Mouse (Mus musculus): Measurements from ENCODE around the gene Dact1. TPM values are rescaled to one million over a fixed set of nuclear protein-coding genes. Genes with fewer than 3 reads are reported as not detected.

Dact1 gene
- total and polyA plus RNA-seq, 2 experiments from 2014 or later = 16.4 to 63.8 TPM

- 94% methylated on average over 7 of the region's 7 CpGs for WGBS
- TF ChIP-seq CTCF (IDR thresholded peaks at IDR 0.05) = no peak
Observed at GRCm38 (mm10) chr12:71361616-71362015, 51.9 kb downstream of the Dact1 start.

GRCm38 (mm10) chr12:71362425-71362824 is 52.7 kb downstream of the Dact1 start:
- Histone ChIP-seq H3K27me3 (ENCODE audit: insufficient read depth, low read length) (no peaks in the 10 kb centered on the region), H3K9me3 (ENCODE audit: low read length) (no peaks in the 10 kb centered on the region), H3K36me3 (ENCODE audit: insufficient read depth, low read length) (no peaks in the 10 kb centered on the region), H3K4me1 (ENCODE audit: insufficient read depth, low read length) (0 out of 2 replicates have a peak, but pooled peaks cover 4% of the 10 kb centered on the region), H3K4me2 (ENCODE audit: low read depth, low read length, poor library complexity, severe bottlenecking) (no peak overlapping the region), H3K27ac (ENCODE audit: low read depth, low read length) (no peak overlapping the region), H3K4me3 (ENCODE audit: low read depth, low read length) (no peak overlapping the region), H3K9ac (replicated peaks; ENCODE audit: low read length, poor library complexity, severe bottlenecking) (no peak overlapping the region)
- DNase-seq (ENCODE audit: low spot score) (no peak), ATAC-seq (ENCODE audit: low FRiP score) (no peak)
- TF ChIP-seq CTCF (IDR thresholded peaks at IDR 0.05) = no peak
- WGBS = 54% methylated on average over 8 of the region's 8 CpGs

More at GRCm38 (mm10) chr12:71361616-71362015, 51.9 kb downstream of the Dact1 start:
- Histone ChIP-seq H3K27me3 (ENCODE audit: insufficient read depth, low read length) (no peaks in the 10 kb centered on the region), H3K4me2 (ENCODE audit: low read depth, low read length, poor library complexity, severe bottlenecking) (no peak overlapping the region), H3K27ac (ENCODE audit: low read depth, low read length) (no peak overlapping the region), H3K9ac (replicated peaks; ENCODE audit: low read length, poor library complexity, severe bottlenecking) (no peak overlapping the region), H3K4me3 (ENCODE audit: low read depth, low read length) (no peak overlapping the region), H3K36me3 (ENCODE audit: insufficient read depth, low read length) (no peaks in the 10 kb centered on the region), H3K4me1 (ENCODE audit: insufficient read depth, low read length) (0 out of 2 replicates have a peak, but pooled peaks cover 4% of the 10 kb centered on the region), H3K9me3 (ENCODE audit: low read length) (no peaks in the 10 kb centered on the region)
- ATAC-seq (ENCODE audit: low FRiP score) (no peak), DNase-seq (ENCODE audit: low spot score) (no peak)

- no peak for ATAC-seq (ENCODE audit: low FRiP score)
- DNase-seq (ENCODE audit: low spot score) = peak; percentile 53
- no peaks in the 10 kb centered on the region for H3K36me3 ChIP-seq (ENCODE audit: insufficient read depth, low read length)
- H3K9me3 ChIP-seq (ENCODE audit: low read length) = no peaks in the 10 kb centered on the region
- H3K4me1 ChIP-seq (ENCODE audit: insufficient read depth, low read length) = 0 out of 2 replicates have a peak, but pooled peaks cover 4% of the 10 kb centered on the region
- 45% methylated on average over 7 of the region's 7 CpGs for WGBS
- no peak overlapping the region for H3K4me2 ChIP-seq (ENCODE audit: low read depth, low read length, poor library complexity, severe bottlenecking)
- no peak overlapping the region for H3K9ac ChIP-seq (replicated peaks; ENCODE audit: low read length, poor library complexity, severe bottlenecking)
- H3K27me3 ChIP-seq (ENCODE audit: insufficient read depth, low read length) = no peaks in the 10 kb centered on the region
- no peak for TF ChIP-seq CTCF (IDR thresholded peaks at IDR 0.05)
- H3K27ac ChIP-seq (ENCODE audit: low read depth, low read length) = no peak overlapping the region
- H3K4me3 ChIP-seq (ENCODE audit: low read depth, low read length) = no peak overlapping the region
Observed at GRCm38 (mm10) chr12:71364106-71364505, 54.4 kb downstream of the Dact1 start.

GRCm38 (mm10) chr12:71364531-71364930 is 54.8 kb downstream of the Dact1 start:
- WGBS = 93% methylated on average over 3 of the region's 3 CpGs
- TF ChIP-seq CTCF (IDR thresholded peaks at IDR 0.05) = no peak
- Histone ChIP-seq H3K9me3 (ENCODE audit: low read length) (no peaks in the 10 kb centered on the region), H3K9ac (replicated peaks; ENCODE audit: low read length, poor library complexity, severe bottlenecking) (no peak overlapping the region), H3K4me2 (ENCODE audit: low read depth, low read length, poor library complexity, severe bottlenecking) (no peak overlapping the region), H3K27me3 (ENCODE audit: insufficient read depth, low read length) (no peaks in the 10 kb centered on the region), H3K27ac (ENCODE audit: low read depth, low read length) (no peak overlapping the region), H3K4me1 (ENCODE audit: insufficient read depth, low read length) (0 out of 2 replicates have a peak, but pooled peaks cover 4% of the 10 kb centered on the region), H3K4me3 (ENCODE audit: low read depth, low read length) (no peak overlapping the region), H3K36me3 (ENCODE audit: insufficient read depth, low read length) (no peaks in the 10 kb centered on the region)
- peak; percentile 39 for DNase-seq (ENCODE audit: low spot score)
- ATAC-seq (ENCODE audit: low FRiP score) = no peak

GRCm38 (mm10) chr12:71365208-71365607 is 55.5 kb downstream of the Dact1 start:
- H3K4me1 ChIP-seq (ENCODE audit: insufficient read depth, low read length) = 0 out of 2 replicates have a peak, but pooled peaks cover 4% of the 10 kb centered on the region
- no peak for ATAC-seq (ENCODE audit: low FRiP score)
- no peak for TF ChIP-seq CTCF (IDR thresholded peaks at IDR 0.05)
- WGBS = 50% methylated on average over 7 of the region's 7 CpGs
- H3K4me2 ChIP-seq (ENCODE audit: low read depth, low read length, poor library complexity, severe bottlenecking) = no peak overlapping the region
- H3K4me3 ChIP-seq (ENCODE audit: low read depth, low read length) = no peak overlapping the region
- no peak for DNase-seq (ENCODE audit: low spot score)
- H3K27me3 ChIP-seq (ENCODE audit: insufficient read depth, low read length) = no peaks in the 10 kb centered on the region
- no peaks in the 10 kb centered on the region for H3K9me3 ChIP-seq (ENCODE audit: low read length)
- H3K27ac ChIP-seq (ENCODE audit: low read depth, low read length) = no peak overlapping the region
- no peaks in the 10 kb centered on the region for H3K36me3 ChIP-seq (ENCODE audit: insufficient read depth, low read length)
- H3K9ac ChIP-seq (replicated peaks; ENCODE audit: low read length, poor library complexity, severe bottlenecking) = no peak overlapping the region

GRCm38 (mm10) chr12:71366175-71366574 is 56.5 kb downstream of the Dact1 start:
- no peaks in the 10 kb centered on the region for H3K9me3 ChIP-seq (ENCODE audit: low read length)
- 0 out of 2 replicates have a peak, but pooled peaks cover 4% of the 10 kb centered on the region for H3K4me1 ChIP-seq (ENCODE audit: insufficient read depth, low read length)
- H3K4me3 ChIP-seq (ENCODE audit: low read depth, low read length) = no peak overlapping the region
- DNase-seq (ENCODE audit: low spot score) (peak; percentile 65), ATAC-seq (ENCODE audit: low FRiP score) (no peak)
- H3K27me3 ChIP-seq (ENCODE audit: insufficient read depth, low read length) = no peaks in the 10 kb centered on the region
- 50% methylated on average over 6 of the region's 6 CpGs for WGBS
- no peak for TF ChIP-seq CTCF (IDR thresholded peaks at IDR 0.05)
- no peak overlapping the region for H3K27ac ChIP-seq (ENCODE audit: low read depth, low read length)
- H3K36me3 ChIP-seq (ENCODE audit: insufficient read depth, low read length) = no peaks in the 10 kb centered on the region
- H3K9ac ChIP-seq (replicated peaks; ENCODE audit: low read length, poor library complexity, severe bottlenecking) = no peak overlapping the region
- no peak overlapping the region for H3K4me2 ChIP-seq (ENCODE audit: low read depth, low read length, poor library complexity, severe bottlenecking)
